Mouse (Mus musculus) gastrocnemius, postnatal 10 days (tissue): ENCODE results near the gene Tns3. TPM values are rescaled to one million over a fixed set of nuclear protein-coding genes. Genes with fewer than 3 reads are reported as not detected.

Experiments
- DNase-seq: peaks from one replicate; pipeline ENCODE4 v3.0.0; 2021; ENCODE audit warnings: mixed read lengths
- total RNA-seq, 2 experiments: library from RNA; stranded (reverse); gene quantifications; 2 replicates each; pipeline ENCODE4 v1.2.3; 2021

The Tns3 gene
- total RNA-seq, 2 experiments from 2014 or later: 16.7 to 21.3 TPM

DNA sequence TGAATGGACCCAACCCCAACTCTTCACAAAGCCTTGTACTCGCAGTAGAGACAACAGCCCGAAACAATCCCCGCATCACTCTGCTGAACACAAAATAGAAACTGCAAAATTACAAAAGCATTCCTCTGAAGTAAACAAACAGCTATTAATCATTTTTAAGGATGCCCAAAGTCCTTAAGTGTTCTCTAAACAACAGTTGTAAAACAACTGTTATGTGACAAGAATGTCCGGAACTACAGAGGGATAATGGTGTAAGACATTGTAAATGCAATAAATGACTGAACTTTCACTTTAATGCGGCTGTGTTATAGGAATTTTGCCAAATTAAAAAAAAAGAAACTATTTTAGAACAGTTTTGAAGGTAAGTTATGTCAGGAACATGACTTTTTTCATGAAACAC is 190.7 kb downstream of the Tns3 start:
- no peak for DNase-seq

DNA sequence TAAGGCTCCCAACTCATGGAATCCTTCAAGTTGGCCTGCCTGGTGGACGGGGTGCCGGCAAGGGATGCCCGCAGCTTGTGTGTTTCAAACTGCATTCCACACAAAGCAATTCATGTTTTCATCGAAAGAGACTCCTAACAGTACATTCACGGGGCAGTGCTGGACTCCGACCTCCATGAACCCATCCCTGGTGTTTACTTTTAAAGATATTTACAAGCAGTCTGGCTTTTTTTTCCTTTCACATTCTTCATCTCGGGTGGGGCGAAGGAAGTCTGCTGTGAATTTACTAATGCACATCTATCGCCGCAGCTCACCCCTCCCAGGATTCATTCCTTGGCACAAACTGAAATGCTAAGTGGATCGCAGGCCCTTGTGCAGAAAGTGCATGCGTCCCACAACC is 191.9 kb downstream of the Tns3 start:
- DNase-seq: no peak

- DNase-seq: no peak
Measured at GRCm38 (mm10) chr11:8471535-8471934, 192.8 kb downstream of the Tns3 start.

DNA sequence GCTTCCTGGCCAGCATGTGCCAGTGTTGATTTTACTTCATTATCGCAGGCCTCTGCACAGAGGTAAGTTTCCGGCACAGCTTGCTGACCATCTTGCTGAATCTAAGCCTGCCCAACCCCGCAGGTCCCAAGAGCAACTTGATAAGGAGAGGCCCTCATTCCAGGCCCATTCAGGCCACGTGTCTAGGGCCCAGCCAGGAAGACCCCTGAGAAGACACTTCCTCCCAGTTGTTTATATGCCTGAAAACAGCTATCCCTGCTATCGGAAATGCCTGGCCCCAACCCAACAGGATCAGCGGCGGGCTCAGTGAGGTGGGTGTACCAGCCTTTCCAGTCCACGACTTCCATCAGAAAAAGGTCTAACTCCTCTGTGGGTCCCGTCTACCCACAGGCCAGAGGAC is 194.8 kb downstream of the Tns3 start:
- DNase-seq: no peak

DNA sequence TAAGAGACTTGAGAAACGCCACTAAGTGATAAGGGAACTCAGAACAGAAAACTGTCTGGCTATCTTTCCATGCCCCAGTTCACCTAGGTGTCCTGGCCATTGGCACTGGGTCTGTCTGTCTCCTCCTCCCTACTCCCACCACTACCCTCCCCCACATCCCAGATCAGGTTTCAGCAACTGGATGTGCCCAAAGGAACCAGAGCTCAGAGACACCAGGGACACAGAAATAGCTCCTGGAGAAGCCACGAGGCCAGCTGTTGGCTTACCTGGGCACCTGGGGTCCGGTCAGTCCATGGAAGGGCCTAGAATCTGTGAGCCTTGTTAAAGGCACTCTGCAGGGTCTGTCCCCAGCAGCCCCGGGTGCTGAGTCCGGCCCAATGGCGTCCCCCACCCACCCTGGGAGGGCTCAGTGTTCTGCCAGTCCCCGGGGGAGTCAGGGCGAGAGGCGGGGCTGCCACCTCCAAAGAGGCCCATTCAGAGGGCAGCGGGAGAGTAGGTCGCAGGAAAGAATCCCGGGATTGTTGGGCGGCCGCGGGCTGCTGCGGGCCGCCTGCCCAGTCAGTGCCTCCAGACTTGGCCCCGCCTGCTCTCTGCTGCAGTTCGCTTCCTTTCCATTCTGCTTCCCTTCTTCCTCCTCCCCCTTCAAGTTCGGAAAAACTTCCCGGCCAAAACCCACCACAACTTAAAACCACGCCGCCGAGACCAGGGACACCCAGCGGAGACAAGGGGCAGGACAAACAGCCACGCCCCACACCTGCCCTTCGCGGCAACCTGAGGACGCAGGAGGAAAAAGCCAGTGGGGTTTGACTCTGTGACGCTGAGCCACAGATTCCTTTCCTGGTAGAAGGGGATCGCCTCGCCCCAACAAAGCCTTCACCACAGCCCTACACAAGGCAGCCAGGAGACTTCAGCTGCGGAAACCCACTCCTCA is 195.9 kb downstream of the Tns3 start:
- DNase-seq: peak; percentile 61

DNA sequence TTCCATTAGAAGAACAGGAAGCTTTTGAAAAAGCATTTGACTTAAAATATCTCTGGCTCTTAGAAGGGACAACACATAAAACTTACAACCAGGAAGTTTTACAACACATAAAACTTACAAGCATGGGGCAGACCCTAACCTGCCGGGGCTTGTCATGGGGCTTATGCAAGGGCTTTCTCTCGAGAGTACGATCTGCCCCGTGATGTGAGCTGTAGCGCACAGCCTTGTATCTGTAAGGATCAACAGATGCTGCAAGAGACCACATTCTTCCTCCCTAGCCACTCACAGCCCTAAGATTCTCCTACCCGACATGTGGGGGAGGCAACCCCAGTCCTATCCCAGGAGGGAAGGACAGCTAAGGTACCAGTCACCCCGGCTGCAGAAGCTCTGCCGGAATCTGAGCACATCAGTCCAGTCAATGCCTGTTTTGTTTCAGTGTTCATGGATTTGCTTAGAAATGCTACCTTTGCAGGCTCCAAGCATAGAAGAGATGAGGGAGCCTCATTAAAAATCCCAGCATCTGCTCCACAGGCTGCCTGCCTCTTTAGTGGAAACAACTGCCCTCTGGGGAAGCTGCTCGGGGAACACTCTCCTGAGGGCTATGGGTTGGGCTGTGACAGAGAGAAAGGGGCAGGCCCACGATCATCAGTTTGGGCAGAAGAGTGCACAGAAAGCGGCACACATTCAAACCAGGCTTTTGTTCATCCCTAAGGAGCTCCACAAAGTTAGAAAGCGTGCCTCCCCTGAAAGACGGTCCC is 196.8 kb downstream of the Tns3 start:
- DNase-seq: no peak

GRCm38 (mm10) chr11:8463866-8464265 is 200.5 kb downstream of the Tns3 start:
- DNase-seq: no peak

DNA sequence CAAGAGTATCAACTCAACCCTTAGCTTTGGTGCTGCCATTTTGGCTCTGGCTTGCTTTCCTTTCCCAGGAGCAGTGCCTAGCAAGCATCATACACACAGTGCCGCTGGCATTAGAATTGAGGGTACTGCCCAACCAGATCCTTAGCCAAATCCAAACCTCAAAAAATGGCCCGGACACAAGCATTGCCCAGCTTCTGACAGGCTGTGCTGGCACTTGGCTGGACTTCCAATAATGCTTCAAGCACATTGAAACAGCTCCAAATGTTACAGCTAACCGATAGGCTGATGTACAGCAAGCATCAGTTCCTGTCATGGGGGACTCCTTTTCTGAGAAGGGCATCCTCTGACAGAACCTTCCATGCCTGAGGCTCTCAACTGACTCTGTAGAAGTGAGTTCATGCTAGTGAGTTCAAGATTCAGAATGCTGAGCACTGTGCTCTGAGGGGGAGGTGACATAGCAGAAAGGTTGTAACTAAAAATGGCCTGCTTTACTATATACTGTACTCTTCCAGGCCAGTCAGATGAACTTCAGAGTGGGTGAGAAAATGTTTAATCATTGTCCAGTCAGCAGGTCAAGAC is 201.4 kb downstream of the Tns3 start:
- no peak for DNase-seq

DNA sequence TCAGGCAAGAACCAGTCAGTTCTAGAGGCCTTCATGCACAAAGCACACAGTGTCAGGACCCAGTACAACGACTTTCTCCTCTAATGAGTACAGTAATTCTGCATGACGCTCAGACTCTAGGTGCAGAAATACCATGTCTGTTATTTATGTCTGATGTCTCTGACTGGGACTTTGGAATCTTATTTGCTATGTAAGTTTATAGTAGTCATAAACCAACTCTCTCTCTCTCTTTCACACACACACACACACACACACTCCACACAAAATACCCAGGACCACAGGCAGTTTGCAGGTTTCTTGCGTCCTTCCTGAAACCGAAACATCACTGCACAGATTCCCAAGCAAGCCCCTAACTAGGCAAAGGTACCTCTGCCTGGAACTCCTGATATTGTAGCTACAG is 203.5 kb downstream of the Tns3 start:
- DNase-seq: no peak

DNA sequence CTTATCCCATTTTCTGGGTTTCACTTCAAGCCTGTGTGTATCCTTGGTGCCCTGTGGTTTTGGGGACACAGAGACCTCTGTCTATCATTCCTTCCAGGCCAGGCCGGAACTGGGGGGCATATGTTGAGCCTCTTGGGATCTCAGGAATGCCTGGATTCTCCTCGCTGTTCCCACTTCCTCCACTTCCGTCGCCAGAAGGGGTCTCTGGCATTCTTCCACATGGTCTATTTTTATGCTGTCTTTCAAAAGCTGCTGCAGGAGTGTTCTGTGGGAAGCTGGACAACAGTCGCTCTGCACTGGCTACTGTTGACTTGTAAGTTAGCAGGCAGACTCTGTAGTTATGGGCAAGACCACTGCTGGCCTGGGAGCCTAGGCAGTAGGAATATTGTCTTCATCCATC is 206.4 kb downstream of the Tns3 start:
- no peak for DNase-seq

DNA sequence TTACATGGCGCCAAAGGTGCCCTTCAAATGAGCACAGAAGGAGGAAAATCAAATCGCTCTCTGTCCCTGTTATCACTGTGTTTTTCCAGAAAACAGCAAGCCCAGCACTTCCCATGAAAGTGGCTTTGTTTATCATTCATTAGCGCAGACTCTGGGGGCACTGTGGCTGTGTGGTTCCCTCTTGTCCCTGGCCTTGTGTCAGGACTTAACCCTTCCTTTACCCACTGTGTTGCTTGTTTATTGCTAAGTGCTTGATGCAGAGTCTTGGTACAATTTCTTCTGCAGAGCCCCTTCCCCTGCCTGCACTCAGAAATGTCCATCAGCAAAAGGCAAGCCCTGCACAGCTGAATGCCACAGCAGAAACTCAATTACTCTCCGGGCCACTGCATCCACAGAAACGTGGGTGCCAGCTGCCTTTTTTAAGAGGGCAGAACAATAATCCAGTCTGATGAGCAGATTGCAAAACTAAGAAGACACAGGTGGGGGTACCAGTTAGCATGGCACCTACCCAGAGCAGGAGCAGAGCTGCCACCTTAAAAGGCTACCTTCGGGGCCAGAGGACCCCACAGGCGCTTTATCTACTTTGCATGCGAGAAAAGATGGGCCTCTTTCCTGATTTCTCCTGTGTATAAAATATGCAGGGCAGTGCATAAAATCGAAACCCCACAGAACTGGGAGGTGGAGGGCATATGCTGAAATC is 207.6 kb downstream of the Tns3 start:
- DNase-seq: no peak

DNA sequence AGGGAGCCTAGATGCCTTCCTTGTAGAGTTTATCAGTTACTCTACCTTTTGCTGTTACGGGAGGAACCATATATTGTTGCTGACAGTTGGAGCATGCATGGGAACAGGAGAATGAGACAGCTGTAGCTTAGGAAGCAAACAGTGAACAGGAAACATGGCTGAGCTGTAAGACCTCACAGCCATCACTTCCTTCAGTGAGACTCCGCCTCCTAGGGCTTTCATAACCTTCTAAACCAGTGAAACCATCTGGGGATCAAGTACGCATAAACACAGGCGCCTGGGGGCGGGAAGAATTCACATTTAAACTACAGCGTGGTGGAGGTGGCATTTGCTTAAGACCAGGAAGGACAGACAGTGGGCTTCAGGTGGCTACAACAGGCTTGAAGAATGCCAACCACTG is 208.7 kb downstream of the Tns3 start:
- no peak for DNase-seq

DNA sequence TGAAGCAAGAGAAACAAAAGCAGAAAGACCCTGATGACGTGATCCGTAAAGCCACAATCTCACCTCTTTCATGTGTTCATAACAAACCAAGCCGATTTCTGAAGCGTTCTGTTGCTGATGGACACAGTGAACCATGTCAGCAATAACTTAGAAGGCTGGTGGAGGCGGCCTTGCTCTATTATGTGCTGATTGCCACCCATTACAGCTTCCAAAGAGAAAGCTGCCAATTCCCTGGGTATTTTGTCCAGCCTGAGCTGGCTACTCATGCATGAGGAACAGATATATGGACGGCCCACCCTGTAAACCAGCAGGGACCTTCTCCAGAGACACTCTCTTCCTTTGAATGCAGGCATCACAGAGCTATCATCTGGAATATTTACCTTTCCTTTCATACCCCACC is 211.1 kb downstream of the Tns3 start:
- no peak for DNase-seq

DNA sequence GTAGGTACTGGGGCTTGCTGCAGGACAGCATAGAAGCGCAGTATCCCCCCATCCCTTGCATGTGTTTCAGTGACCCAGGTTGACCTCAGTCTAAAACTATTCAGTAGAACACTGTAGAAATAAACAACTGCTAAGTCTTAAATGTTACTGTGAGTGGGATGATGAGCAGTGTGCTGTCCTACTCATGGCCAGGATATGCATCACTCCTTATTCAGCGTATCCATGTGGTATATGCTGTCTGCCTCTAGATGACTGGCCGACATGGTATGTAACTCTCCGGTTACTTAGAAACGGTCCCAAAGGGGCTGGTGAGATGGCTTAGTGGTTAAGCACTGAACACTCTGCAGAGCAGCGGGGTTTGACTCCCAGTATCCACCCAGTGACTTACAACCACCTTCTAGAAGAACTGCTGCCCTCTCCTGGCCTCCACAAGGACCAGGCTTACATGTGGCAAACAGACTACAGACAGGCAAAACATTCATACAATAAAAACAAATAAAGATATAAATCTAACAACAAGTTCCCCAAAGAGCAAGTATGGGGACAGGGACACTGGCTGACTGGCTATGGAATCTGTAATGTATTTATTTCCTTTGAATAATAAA is 212.6 kb downstream of the Tns3 start:
- DNase-seq: no peak

DNA sequence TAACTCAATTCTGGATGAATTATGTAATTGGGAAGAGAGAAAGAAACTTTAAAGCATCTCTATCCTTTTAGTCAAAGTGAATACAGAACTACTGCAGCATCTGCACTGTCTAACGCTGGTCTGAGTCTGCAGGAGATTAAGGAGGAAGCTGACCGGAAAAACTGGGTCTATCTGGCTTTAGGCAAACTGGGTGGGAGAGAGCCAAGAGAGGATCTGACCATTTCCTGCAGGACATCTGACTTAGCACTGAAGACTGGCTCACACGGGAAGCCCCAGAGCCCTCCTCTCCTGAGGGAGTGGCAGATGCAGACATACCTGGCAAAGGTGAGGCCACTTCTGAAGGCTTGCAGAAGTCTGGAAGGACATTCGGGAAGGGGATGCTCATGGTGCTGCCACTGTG is 213.8 kb downstream of the Tns3 start:
- DNase-seq: no peak

- DNase-seq: peak; percentile 67
Measured at GRCm38 (mm10) chr11:8445915-8446356, 218.4 kb downstream of the Tns3 start.

GRCm38 (mm10) chr11:8444759-8445422 is 219.4 kb downstream of the Tns3 start:
- DNase-seq: no peak

DNA sequence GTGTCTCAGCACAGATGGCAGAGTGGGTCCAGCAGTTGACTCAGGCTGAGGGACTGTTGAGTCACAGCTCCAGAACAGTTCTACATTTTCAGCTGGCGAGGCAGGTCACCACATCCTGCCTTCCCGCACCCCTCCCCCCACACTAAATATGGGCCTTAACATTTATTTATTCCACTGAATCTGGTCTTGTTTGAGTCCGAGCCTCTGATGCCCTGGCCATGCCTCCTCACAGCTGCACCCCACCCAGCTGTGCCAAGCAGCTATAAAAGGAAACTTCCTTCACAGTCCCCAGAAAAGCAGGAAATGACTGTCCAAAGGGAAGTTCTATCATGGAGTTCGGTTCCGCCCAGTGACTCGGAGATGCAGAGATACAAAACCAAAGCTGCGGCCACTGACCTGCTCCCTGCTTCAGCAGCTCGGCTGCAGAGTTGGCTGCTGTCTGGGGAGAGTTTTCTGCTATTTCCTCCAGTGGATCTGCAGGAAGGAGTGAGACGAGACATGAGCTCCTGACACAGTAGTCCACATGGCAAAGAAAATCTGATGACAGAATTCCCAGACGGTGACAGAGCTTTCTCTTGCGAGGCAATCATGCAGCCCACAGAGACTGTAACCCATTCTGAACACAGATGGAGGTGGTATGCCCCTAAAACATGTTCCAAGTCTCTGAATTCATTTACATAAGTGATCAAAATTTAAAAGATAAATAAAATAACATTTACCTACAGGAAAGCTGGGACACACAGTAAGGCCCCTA is 220.6 kb downstream of the Tns3 start:
- no peak for DNase-seq

DNA sequence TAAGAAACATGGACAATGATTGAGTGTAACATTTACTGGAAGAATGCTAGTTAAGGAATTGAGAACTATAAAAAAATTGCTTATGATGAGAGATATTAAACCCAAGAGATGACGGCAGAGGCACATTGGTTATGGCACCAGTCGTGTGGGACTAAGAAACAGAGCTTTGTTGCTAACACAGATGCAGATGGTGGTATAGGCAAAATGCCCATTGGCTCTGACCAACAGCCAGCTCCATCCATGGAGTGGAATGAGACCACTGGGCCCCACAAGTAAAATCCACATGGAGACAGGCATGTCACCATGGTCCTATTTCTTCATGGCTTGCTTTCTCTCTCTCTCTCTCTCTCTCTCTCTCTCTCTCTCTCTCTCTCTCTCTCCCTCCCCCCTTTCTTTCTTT is 223.6 kb downstream of the Tns3 start:
- DNase-seq: no peak

DNA sequence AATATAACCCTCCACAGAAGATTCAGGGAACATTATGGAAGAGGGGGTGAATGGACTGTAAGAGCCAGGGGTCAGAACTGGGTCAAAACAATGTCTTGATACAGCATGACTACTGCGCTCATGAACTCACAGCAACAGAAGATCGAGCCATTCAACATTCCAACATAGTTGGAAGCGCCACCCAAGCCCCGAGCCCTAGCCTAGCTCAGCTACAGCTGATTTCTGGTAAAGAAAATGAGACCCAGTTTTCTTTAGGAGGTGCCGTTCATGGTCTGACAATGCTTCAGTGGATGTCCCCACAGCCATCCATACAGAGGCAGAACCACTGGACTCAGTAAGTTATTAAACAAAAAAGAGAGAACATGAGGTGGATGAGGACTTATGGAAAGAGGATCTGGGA is 224.1 kb downstream of the Tns3 start:
- no peak for DNase-seq

DNA sequence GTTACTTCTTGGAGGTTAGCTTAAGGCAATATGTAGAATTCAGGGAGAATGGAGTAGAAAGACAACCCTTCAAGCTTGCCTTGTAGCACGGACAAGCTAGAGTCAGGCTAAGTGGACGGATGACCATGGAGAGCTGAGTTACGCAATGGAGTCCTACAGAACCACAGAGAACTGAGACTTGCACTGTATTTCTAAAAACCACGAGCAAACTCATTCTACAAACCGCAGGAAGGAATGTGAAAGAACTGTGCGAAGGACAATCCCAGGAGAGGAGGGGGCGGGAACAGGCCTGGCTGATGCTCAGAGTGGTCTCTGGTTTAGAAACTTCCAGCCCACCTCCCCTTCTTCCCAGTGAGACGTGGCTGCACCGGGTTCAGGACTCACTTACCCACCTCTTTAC is 225.3 kb downstream of the Tns3 start:
- no peak for DNase-seq
